Mouse (Mus musculus) heart, embryonic 13.5 days (tissue): ENCODE results near the gene Pld5. TPM values are rescaled to one million over a fixed set of nuclear protein-coding genes. Genes with fewer than 3 reads are reported as not detected.
"Not testable (repeated sequence)": the region's sequence is repeated elsewhere in the genome, so short reads cannot be mapped to it uniquely, and the experiment has no call there.

Experiments
- ATAC-seq: fragments of 200-750 bp; cut with Nextera tagmentation; 2 replicates; pipeline ENCODE4 v1.8.0; 2017; ENCODE audit warnings: moderate TSS enrichment; ENCODE audit not compliant: insufficient number of reproducible peaks, low FRiP score, low TSS enrichment; ENCODE audit errors: extremely low read depth
- H3K27ac ChIP-seq: fragments of 300-500 bp; sonication (generic); replicated peaks from 2 replicates; pipeline ENCODE4 v1.5.1; 2015; ENCODE audit warnings: moderate library complexity, mild to moderate bottlenecking, inconsistent platforms
- H3K27me3 ChIP-seq: fragments of 300-500 bp; sonication (generic); replicated peaks from 2 replicates; pipeline ENCODE4 v1.6.1; 2015; ENCODE audit warnings: mild to moderate bottlenecking, inconsistent platforms
- H3K36me3 ChIP-seq: fragments of 300-500 bp; sonication (generic); 2 replicates; pipeline ENCODE4 v1.6.1; 2015; ENCODE audit warnings: mild to moderate bottlenecking, inconsistent platforms
- H3K4me1 ChIP-seq: fragments of 300-500 bp; sonication (generic); 2 replicates; pipeline ENCODE4 v1.6.1; 2015; ENCODE audit warnings: inconsistent platforms
- H3K4me2 ChIP-seq: fragments of 300-500 bp; sonication (generic); 2 replicates; pipeline ENCODE4 v1.6.1; 2015; ENCODE audit warnings: inconsistent platforms, mild to moderate bottlenecking, moderate library complexity
- H3K4me3 ChIP-seq: fragments of 300-500 bp; sonication (generic); 2 replicates; pipeline ENCODE4 v1.5.1; 2015; ENCODE audit warnings: moderate library complexity, mild to moderate bottlenecking, inconsistent platforms
- H3K9ac ChIP-seq: fragments of 300-500 bp; sonication (generic); 2 replicates; pipeline ENCODE4 v1.6.1; 2015; ENCODE audit warnings: inconsistent platforms, mild to moderate bottlenecking, moderate library complexity
- H3K9me3 ChIP-seq: fragments of 300-500 bp; sonication (generic); 2 replicates; pipeline ENCODE4 v1.6.1; 2016; ENCODE audit warnings: inconsistent platforms
- WGBS: fragments of 180-500 bp; shearing (Covaris S2); methylation state at CpG from one replicate; pipeline ENCODE4 v1.1.7; 2015; ENCODE audit warnings: mixed read lengths; 5-methylcytosine and 5-hydroxymethylcytosine counted together
- polyA plus RNA-seq: library from polyadenylated mRNA; unstranded; fragments of >200 nt; fragmentation: Nextera tagmentation; extraction: Ambion mirVana; gene quantifications from 2 replicates; pipeline ENCODE4 v1.2.1, GENCODE M21; 2015

The Pld5 gene
- polyA plus RNA-seq, 1 experiment from 2014 or later = 0.74 TPM

DNA sequence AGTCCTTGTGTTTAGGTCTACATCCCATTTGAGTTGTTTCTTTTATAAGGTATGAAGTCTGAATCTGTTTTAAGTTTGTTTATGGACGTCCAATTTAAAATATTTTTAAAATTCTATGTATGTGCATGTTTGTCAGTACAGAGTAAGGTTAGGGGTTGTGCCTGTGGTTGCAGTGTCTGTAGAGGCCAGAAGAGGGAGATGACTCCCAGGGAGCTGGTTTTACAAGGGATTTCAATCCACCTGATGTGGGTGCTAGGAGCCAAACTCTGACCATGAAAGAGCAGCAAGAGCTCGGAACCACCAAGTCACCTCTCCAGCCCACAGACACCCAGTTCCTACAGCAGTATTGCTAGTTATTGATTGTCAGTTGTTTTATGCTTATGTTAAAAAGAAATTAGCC, 266.7 kb downstream of the Pld5 start:
- ATAC-seq = no peak
- no peaks in the 10 kb centered on the region for H3K9me3 ChIP-seq
- H3K9ac ChIP-seq = no peak overlapping the region
- no peaks in the 10 kb centered on the region for H3K4me1 ChIP-seq
- no peak overlapping the region for H3K27ac ChIP-seq
- no peaks in the 10 kb centered on the region for H3K36me3 ChIP-seq
- H3K4me3 ChIP-seq = no peak overlapping the region
- 76% methylated on average over 2 of the region's 2 CpGs for WGBS
- no peaks in the 10 kb centered on the region for H3K27me3 ChIP-seq
- no peak overlapping the region for H3K4me2 ChIP-seq

DNA sequence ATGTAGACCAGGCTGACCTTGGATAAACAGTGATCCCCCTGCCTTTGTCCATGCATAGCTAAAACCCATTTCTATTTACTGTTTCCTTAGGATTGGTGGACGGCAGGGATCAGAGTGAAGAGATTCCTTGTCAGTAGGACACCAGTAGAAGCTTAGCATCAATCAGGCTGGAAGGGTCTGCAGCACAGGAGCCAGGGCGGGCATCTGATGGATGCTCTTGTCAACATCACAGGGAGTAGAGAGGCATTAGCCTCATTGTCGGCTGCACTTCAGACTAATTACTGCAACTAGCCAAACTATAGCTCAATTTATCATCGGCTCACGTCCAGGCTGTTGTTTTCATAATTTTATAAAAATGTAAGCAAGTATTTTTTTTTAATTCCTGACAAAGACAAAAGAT, 274.5 kb downstream of the Pld5 start:
- H3K27ac ChIP-seq = no peak overlapping the region
- no peak for ATAC-seq

DNA sequence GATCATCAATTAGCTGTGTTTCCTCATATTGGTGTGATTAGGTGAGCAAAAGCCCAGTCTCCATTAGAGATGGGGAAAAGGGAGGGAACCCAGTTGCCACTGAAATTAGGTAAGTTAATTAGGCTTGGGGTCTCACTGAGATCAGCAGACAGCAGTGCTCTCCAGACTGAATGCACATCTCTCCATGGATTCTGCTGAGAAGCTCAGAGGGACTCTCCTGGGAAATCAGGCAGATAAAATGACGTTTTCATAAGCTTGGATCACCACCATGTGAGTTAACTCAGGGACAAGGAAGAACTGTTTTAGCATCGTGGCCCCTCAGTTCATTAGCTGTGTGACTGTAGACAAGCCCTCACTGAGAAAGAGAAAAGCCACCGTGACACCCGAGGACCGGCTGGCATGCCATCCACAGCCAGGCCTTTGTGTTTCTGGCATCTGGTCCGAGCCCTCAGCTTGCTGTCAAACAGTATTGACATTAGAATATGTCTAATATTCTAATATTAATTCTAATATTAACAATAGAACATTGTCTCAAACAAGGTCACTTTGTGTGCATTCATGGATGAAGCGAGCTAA, 277.9 kb downstream of the Pld5 start:
- Histone ChIP-seq H3K4me1 (no peaks in the 10 kb centered on the region), H3K36me3 (no peaks in the 10 kb centered on the region), H3K27me3 (no peaks in the 10 kb centered on the region), H3K4me3 (no peak overlapping the region), H3K4me2 (no peak overlapping the region), H3K9me3 (no peaks in the 10 kb centered on the region), H3K27ac (no peak overlapping the region), H3K9ac (no peak overlapping the region)
- ATAC-seq = no peak
- 67% methylated on average over 7 of the region's 7 CpGs for WGBS

More for the DNA sequence above, 274.5 kb downstream of the Pld5 start:
- 65% methylated on average over 5 of the region's 5 CpGs for WGBS
- Histone ChIP-seq H3K4me3 (no peak overlapping the region), H3K9ac (no peak overlapping the region), H3K4me2 (no peak overlapping the region), H3K9me3 (no peaks in the 10 kb centered on the region), H3K27me3 (no peaks in the 10 kb centered on the region), H3K36me3 (no peaks in the 10 kb centered on the region), H3K4me1 (no peaks in the 10 kb centered on the region)

DNA sequence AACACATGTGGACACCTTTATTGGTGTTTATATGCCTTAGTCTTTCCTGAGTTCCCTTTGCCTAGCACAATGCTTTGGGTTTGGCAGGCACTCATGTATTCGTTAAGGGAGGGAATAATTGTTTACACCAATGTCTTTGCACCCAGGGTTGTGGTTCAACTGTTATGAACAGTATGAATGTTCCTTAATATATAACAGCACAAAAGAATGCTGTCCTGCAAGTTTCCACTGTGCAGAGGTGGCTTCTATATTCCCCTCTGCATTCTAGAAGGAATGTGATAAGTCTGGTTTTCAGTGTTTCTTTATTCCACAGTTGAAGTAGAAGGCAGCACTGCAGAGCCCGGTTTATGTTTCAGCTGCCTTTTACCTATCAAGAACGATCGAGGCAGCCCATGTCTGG, 286.2 kb downstream of the Pld5 start:
- Histone ChIP-seq H3K27ac (no peak overlapping the region), H3K9ac (no peak overlapping the region), H3K4me2 (no peak overlapping the region), H3K36me3 (no peaks in the 10 kb centered on the region), H3K9me3 (peaks cover 7% of the 10 kb centered on the region; the same call in 1 of the 2 replicates), H3K27me3 (no peaks in the 10 kb centered on the region), H3K4me1 (no peaks in the 10 kb centered on the region), H3K4me3 (no peak overlapping the region)
- ATAC-seq = no peak
- WGBS = 77% methylated on average over 4 of the region's 4 CpGs

DNA sequence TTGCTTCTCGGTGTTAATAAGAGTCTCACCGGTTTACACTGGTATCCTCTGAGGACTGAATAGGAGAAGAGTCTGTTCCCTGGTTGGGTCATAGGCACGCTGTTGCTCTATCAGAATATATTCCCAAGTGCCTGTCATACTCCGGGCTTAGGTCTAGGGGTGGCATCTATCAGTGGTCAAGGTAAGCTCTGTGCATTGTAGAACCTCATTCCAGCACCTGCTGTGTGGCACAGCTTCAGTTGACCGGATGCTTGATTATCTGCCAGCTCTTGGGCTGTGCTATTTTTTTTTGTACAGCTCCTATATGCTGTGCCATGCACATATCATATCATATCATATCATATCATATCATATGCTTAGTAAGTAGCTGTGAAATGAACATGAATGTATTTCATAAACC, 286.7 kb downstream of the Pld5 start:
- H3K4me2 ChIP-seq = no peak overlapping the region
- H3K27ac ChIP-seq = no peak overlapping the region
- H3K9me3 ChIP-seq = peaks cover 7% of the 10 kb centered on the region; the same call in 1 of the 2 replicates
- H3K36me3 ChIP-seq = no peaks in the 10 kb centered on the region
- ATAC-seq = no peak
- 83% methylated on average over 5 of the region's 5 CpGs for WGBS
- H3K9ac ChIP-seq = no peak overlapping the region
- H3K4me3 ChIP-seq = no peak overlapping the region
- no peaks in the 10 kb centered on the region for H3K4me1 ChIP-seq
- H3K27me3 ChIP-seq = no peaks in the 10 kb centered on the region

DNA sequence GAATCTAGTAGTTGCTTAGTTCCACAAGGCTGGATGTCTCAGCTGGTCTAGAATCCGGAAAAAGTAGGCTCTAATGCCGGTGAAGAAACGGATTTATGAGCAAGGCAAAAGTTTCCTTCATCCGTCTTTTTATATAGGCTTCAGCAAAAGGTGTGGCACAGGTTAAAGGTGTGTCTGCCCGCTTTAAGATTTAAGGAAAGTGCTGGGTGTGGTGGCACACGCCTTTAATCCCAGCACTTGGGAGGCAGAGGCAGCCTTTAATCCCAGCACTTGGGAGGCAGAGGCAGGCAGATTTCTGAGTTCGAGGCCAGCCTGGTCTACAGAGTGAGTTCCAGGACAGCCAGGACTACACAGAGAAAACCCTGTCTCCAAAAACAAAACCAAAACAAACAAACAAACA, 296.1 kb downstream of the Pld5 start, which contains the start of gene Rbm8a2:
Rbm8a2 (minus strand) TSS at position 101 of the 400 bp plus-strand sequence.
- 82% methylated on average over 7 of the region's 7 CpGs for WGBS
- H3K27me3 ChIP-seq, H3K4me3 ChIP-seq, H3K4me2 ChIP-seq, ATAC-seq, H3K9ac ChIP-seq, H3K27ac ChIP-seq, H3K9me3 ChIP-seq, H3K4me1 ChIP-seq, H3K36me3 ChIP-seq: not testable (repeated sequence)

DNA sequence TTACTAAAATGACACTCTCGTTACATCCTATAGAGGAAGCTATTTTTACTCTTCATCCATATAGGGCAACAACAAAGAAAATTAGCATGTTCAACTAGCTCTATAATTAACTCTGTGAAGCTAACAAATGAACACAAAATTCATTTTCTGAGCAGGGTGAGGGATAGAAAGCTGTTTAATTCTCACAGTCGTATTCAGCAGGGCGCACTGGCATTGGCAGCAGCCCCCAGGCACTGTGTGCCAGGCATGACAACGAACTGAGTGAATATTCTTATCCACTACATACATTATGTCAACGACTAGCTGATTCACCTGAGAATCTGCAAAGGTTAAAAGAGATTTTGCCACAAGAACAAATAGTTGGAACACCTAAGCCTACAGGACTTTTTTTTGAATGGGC, 304.4 kb downstream of the Pld5 start:
- no peaks in the 10 kb centered on the region for H3K9me3 ChIP-seq
- WGBS = 79% methylated on average over 5 of the region's 5 CpGs
- H3K27ac ChIP-seq = no peak overlapping the region
- no peaks in the 10 kb centered on the region for H3K36me3 ChIP-seq
- no peak for ATAC-seq
- no peak overlapping the region for H3K4me3 ChIP-seq
- no peaks in the 10 kb centered on the region for H3K4me1 ChIP-seq
- no peak overlapping the region for H3K4me2 ChIP-seq
- H3K9ac ChIP-seq = no peak overlapping the region
- no peaks in the 10 kb centered on the region for H3K27me3 ChIP-seq

DNA sequence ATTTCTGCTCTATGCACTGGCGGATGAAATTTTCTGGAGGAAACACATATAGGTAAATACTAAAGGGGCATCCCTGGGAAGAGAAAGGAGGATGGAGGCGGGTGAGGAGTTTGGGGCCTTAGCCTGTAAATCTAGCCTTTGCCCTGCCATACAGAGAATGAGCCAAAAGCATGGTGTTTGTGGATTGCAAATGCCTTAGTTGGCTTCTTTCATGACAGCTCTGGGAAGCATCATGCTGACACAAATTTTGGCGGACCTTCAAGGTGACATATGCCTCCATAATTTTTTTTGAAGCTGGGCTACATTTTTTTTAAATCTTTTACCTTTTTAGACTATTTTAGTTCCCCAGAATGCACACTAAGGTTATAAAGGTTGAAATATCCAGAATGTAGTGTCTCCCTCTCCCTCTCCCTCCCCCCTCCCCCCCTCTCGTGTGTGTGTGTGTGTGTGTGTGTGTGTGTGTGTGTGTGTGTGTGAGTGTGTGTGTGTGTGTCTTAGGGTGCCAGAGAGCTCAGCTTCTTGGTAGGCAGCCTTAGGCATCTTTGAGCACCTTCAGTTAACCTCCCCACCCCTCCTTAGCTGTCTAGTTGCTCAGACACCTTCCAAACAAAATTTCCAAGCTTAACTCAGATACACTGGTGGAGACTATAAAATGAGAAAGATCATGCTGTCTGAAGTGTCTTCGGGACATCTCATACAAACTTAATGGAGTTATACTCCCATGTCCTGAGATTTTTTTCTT, 307.9 kb downstream of the Pld5 start:
- Histone ChIP-seq H3K27me3 (no peaks in the 10 kb centered on the region), H3K4me2 (no peak overlapping the region), H3K9me3 (no peaks in the 10 kb centered on the region), H3K36me3 (no peaks in the 10 kb centered on the region), H3K4me1 (no peaks in the 10 kb centered on the region), H3K9ac (no peak overlapping the region), H3K27ac (no peak overlapping the region), H3K4me3 (no peak overlapping the region)
- 73% methylated on average over 5 of the region's 5 CpGs for WGBS
- no peak for ATAC-seq

DNA sequence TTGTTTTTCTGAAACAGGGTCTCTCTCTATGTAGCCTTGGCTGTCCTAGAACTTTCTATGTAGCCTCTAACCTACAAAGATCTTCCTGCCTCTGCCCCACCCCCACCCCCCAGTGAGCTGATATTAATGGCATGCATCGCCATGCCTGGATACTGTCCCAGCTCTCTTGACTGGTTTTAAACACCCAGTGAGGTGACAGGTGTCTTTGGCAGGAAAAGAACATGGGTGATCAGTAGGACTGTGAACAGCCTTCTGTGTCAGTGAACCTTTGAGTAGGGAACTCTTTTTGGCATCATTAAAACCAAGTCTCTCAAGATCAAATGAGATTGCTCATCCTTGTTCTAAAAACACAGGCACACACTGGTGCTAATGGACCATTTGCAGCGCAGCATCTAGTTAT, 313.3 kb downstream of the Pld5 start:
- H3K36me3 ChIP-seq = no peaks in the 10 kb centered on the region
- no peak overlapping the region for H3K27ac ChIP-seq
- 67% methylated on average over 2 of the region's 2 CpGs for WGBS
- H3K9ac ChIP-seq = no peak overlapping the region
- H3K4me1 ChIP-seq = no peaks in the 10 kb centered on the region
- H3K9me3 ChIP-seq = no peaks in the 10 kb centered on the region
- no peak overlapping the region for H3K4me2 ChIP-seq
- no peak; the same call in 1 of the 2 replicates for ATAC-seq
- H3K4me3 ChIP-seq = no peak overlapping the region
- H3K27me3 ChIP-seq = no peaks in the 10 kb centered on the region

DNA sequence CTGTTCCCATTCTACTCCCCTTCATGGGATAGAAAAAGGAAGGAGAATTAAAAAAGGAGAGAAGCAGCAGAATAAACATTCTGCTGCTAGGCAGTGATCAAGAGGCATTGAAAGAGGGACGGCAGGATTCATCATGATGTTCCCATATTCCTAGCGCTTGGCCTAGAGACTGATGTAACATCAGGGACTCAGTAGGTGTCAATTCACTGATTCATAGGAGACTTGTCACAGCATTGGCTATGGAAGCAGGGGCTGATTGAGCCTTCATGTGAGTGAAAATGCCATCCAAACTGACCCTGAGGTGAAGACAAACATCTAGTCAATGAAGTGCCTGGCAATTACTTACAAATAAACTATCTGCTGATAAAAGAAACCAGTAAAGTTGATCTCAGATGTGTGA, 324.3 kb downstream of the Pld5 start:
- ATAC-seq = no peak

DNA sequence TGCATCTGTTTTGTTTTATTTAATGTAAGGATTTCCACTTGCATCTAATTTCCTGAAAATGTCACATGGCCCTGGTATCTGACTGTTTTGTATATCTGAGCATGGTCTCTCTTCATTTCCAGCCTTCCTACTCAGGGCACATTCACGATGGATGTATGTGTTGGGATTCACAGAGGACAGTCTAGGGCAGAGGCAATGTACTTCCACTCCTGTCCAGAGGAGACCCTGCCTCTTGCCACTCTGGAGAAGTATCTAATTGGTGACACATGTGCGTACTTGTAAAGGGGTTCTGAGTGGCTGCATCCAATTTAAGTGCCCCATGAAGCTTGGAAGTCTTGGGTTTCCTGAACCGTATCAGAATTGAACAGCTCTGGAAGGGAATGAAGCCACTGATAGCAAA, 324.7 kb downstream of the Pld5 start:
- Histone ChIP-seq H3K4me3 (no peak overlapping the region), H3K27ac (no peak overlapping the region), H3K4me2 (no peak overlapping the region), H3K9ac (no peak overlapping the region), H3K4me1 (no peaks in the 10 kb centered on the region), H3K9me3 (0 out of 2 replicates have a peak, but pooled peaks cover 4% of the 10 kb centered on the region), H3K36me3 (no peaks in the 10 kb centered on the region), H3K27me3 (no peaks in the 10 kb centered on the region)
- WGBS = 73% methylated on average over 3 of the region's 3 CpGs
- ATAC-seq = no peak

More for the DNA sequence above, 324.3 kb downstream of the Pld5 start:
- no peak overlapping the region for H3K4me2 ChIP-seq
- no peaks in the 10 kb centered on the region for H3K4me1 ChIP-seq
- no peak overlapping the region for H3K4me3 ChIP-seq
- H3K9me3 ChIP-seq = 0 out of 2 replicates have a peak, but pooled peaks cover 4% of the 10 kb centered on the region
- no peaks in the 10 kb centered on the region for H3K36me3 ChIP-seq
- H3K27ac ChIP-seq = no peak overlapping the region
- no peaks in the 10 kb centered on the region for H3K27me3 ChIP-seq
- 80% methylated on average over 2 of the region's 2 CpGs for WGBS
- H3K9ac ChIP-seq = no peak overlapping the region
